Comparison of ENCODE assay signal across 25 mouse cellular contexts in the genomic region with DNA sequence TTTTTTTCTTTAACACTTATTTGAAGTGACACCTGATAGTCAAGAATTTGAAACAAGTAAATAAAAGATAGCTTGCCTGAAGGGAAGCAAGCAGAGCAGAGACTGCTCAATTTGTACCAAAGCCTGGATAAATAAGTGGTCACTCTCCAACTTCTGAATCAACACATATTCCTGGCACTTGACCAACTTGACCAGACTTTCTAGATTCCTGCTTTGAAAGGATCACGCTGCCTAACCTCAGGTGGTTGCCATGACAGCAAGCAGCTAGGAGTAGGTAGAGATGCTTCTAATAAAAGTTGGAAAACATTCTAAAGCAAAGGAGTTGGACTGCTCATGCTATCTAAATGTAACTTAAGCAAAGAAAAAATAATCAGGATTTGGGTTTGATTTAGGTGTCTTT.
A peak's percentile ranks its signal among the peaks of the same experiment; 100 is the strongest.
DNase-seq lines count a peak whose midpoint lies in the region; ATAC-seq and TF ChIP-seq lines count a peak whose summit lies in the region.
"Had no signal": no experiment of that assay in that cellular context is flagged by ENCODE, and none has a peak within 500 bp of the region (broad histone marks: within the 10 kb centered on the region; RNA-seq: fewer than 3 reads in every experiment).

No protein-coding gene starts in this region.

- no peaks in the 10 kb centered on the region for H3K4me1 ChIP-seq in kidney, postnatal 0 days (replicated peaks; ENCODE audit: insufficient read depth, low read length)
- H3K4me1 ChIP-seq in midbrain, postnatal 0 days (ENCODE audit: insufficient read depth, low read length): no peaks in the 10 kb centered on the region
- H3K4me1 ChIP-seq in midbrain, embryonic 16.5 days (ENCODE audit: control insufficient read depth, insufficient read depth, low read length): 0 out of 2 replicates have a peak, but pooled peaks cover 3% of the 10 kb centered on the region
- no peaks in the 10 kb centered on the region for H3K4me1 ChIP-seq in heart, adult 2 months (ENCODE audit: control insufficient read depth, insufficient read depth, low read length)
- H3K4me1 ChIP-seq: embryonic facial prominence, embryonic 13.5 days; heart, embryonic 10.5 days; hindbrain, embryonic 10.5 days; limb, embryonic 12.5 days; midbrain, embryonic 12.5 days had no signal

- H3K4me3 ChIP-seq in kidney, postnatal 0 days (replicated peaks; ENCODE audit: low read depth, low read length): no peak overlapping the region
- H3K4me3 ChIP-seq in midbrain, postnatal 0 days (ENCODE audit: low read depth, low read length): no peak overlapping the region
- H3K4me3 ChIP-seq in midbrain, embryonic 16.5 days (ENCODE audit: low read depth, low read length): no peak overlapping the region
- H3K4me3 ChIP-seq in heart, adult 2 months: no peak overlapping the region
- H3K4me3 ChIP-seq: embryonic facial prominence, embryonic 13.5 days; heart, embryonic 10.5 days; hindbrain, embryonic 10.5 days; left cerebral cortex, adult 2 months; limb, embryonic 12.5 days; midbrain, embryonic 12.5 days; myocyte had no signal

- WGBS in kidney, postnatal 0 days: 35% methylated on average over 1 of the region's 1 CpGs
- 29% methylated on average over 1 of the region's 1 CpGs for WGBS in midbrain, postnatal 0 days
- WGBS in midbrain, embryonic 16.5 days: 28% methylated on average over 1 of the region's 1 CpGs
- 26% methylated on average over 1 of the region's 1 CpGs for WGBS in heart, adult 2 months

- no peaks in the 10 kb centered on the region for H3K9me3 ChIP-seq in kidney, postnatal 0 days (replicated peaks; ENCODE audit: low read length)
- H3K9me3 ChIP-seq in midbrain, postnatal 0 days (ENCODE audit: low read length): 0 out of 2 replicates have a peak, but pooled peaks cover under 1% of the 10 kb centered on the region
- H3K9me3 ChIP-seq in midbrain, embryonic 16.5 days (replicated peaks; ENCODE audit: control insufficient read depth, low read length, poor library complexity, severe bottlenecking): peaks cover 1% of the 10 kb centered on the region; the same call in 1 of the 2 replicates
- H3K9me3 ChIP-seq: heart, embryonic 10.5 days had no signal

- no peaks in the 10 kb centered on the region for H3K36me3 ChIP-seq in kidney, postnatal 0 days (ENCODE audit: insufficient read depth, low read length)
- no peaks in the 10 kb centered on the region for H3K36me3 ChIP-seq in midbrain, postnatal 0 days (ENCODE audit: insufficient read depth, low read length)
- H3K36me3 ChIP-seq in midbrain, embryonic 16.5 days (ENCODE audit: control insufficient read depth, insufficient read depth, low read length): no peaks in the 10 kb centered on the region
- H3K36me3 ChIP-seq in heart, adult 2 months (ENCODE audit: control insufficient read depth, insufficient read depth, low read length): no peaks in the 10 kb centered on the region
- H3K36me3 ChIP-seq: embryonic facial prominence, embryonic 13.5 days; heart, embryonic 10.5 days; hindbrain, embryonic 10.5 days; limb, embryonic 12.5 days; midbrain, embryonic 12.5 days had no signal

- intact Hi-C loops in heart, adult 2 months (cut with DNase I): no loop called here

- ATAC-seq in kidney, postnatal 0 days (replicated peaks; ENCODE audit: low FRiP score, low read depth): no peak
- no peak for ATAC-seq in midbrain, postnatal 0 days (ENCODE audit: low FRiP score)
- no peak for ATAC-seq in midbrain, embryonic 16.5 days
- ATAC-seq: activated CD4-positive, CD25-positive, alpha-beta regulatory T cell, adult 4 months; CD4-positive, CD25-positive, alpha-beta regulatory T cell, adult 4 months; forebrain, postnatal 0 days had no signal

- no peak overlapping the region for H3K4me2 ChIP-seq in kidney, postnatal 0 days (ENCODE audit: low read length)
- H3K4me2 ChIP-seq in midbrain, postnatal 0 days (ENCODE audit: low read depth, low read length, poor library complexity, severe bottlenecking): no peak overlapping the region
- H3K4me2 ChIP-seq in midbrain, embryonic 16.5 days (ENCODE audit: low read length): no peak overlapping the region
- H3K4me2 ChIP-seq: embryonic facial prominence, embryonic 13.5 days; limb, embryonic 12.5 days; midbrain, embryonic 12.5 days had no signal

- no peaks in the 10 kb centered on the region for H3K79me2 ChIP-seq in heart, adult 2 months (replicated peaks; ENCODE audit: control insufficient read depth, insufficient read depth, low read length)

- no peak for TF ChIP-seq EP300 in heart, adult 2 months (IDR thresholded peaks at IDR 0.05; ENCODE audit: insufficient read depth, low read depth, low read length)

- no peak for TF ChIP-seq CTCF in kidney, postnatal 0 days (IDR thresholded peaks at IDR 0.05; ENCODE audit: low read depth)
- TF ChIP-seq CTCF in midbrain, postnatal 0 days (IDR thresholded peaks at IDR 0.05): no peak
- TF ChIP-seq CTCF in heart, adult 2 months (IDR thresholded peaks at IDR 0.05): no peak

- no peak for TF ChIP-seq POLR2A in heart, adult 2 months (IDR thresholded peaks at IDR 0.05; ENCODE audit: insufficient read depth, low read depth, low read length)

- H3K27me3 ChIP-seq in kidney, postnatal 0 days (ENCODE audit: insufficient read depth, low read length): no peaks in the 10 kb centered on the region
- no peaks in the 10 kb centered on the region for H3K27me3 ChIP-seq in midbrain, postnatal 0 days (ENCODE audit: insufficient read depth, low read length)
- H3K27me3 ChIP-seq in midbrain, embryonic 16.5 days (ENCODE audit: control insufficient read depth, insufficient read depth, low read depth, low read length): no peaks in the 10 kb centered on the region
- H3K27me3 ChIP-seq in heart, adult 2 months (ENCODE audit: control insufficient read depth, insufficient read depth, low read length): no peaks in the 10 kb centered on the region
- H3K27me3 ChIP-seq: embryonic facial prominence, embryonic 13.5 days; limb, embryonic 12.5 days; midbrain, embryonic 12.5 days had no signal

- DNase-seq in cerebellum, adult 18-20 months: peak; percentile 24 to 43
- DNase-seq in cerebellum, postnatal 4 days (ENCODE audit: low spot score in 2 of 2): no peak
- peak; percentile 5 for DNase-seq in kidney, postnatal 0 days (ENCODE audit: low spot score)
- DNase-seq in kidney, postnatal 10 days: no peak
- DNase-seq in midbrain, postnatal 0 days (ENCODE audit: low spot score): peak; percentile 22
- no peak for DNase-seq in heart, adult 2 months
- no peak for DNase-seq in adrenal gland, postnatal 10 days
- DNase-seq: adrenal gland, postnatal 14 days; forebrain, postnatal 0 days; gastrocnemius, postnatal 36 days; kidney, adult 2 months; kidney, postnatal 25 days; layer of hippocampus, adult 9-11 months; thymus, postnatal 25 days had no signal

- no peak overlapping the region for H3K27ac ChIP-seq in kidney, postnatal 0 days
- H3K27ac ChIP-seq in midbrain, postnatal 0 days (ENCODE audit: low read depth, low read length): no peak overlapping the region
- H3K27ac ChIP-seq in midbrain, embryonic 16.5 days (ENCODE audit: low read length): no peak overlapping the region
- no peak overlapping the region for H3K27ac ChIP-seq in heart, adult 2 months
- H3K27ac ChIP-seq: embryonic facial prominence, embryonic 13.5 days; heart, embryonic 10.5 days; hindbrain, embryonic 10.5 days; left cerebral cortex, adult 2 months; limb, embryonic 12.5 days; liver, embryonic 14.5 days; midbrain, embryonic 12.5 days had no signal

- H3K9ac ChIP-seq in kidney, postnatal 0 days (ENCODE audit: low read depth, low read length): no peak overlapping the region
- H3K9ac ChIP-seq in midbrain, postnatal 0 days (replicated peaks; ENCODE audit: low read length, poor library complexity, severe bottlenecking): no peak overlapping the region
- H3K9ac ChIP-seq in midbrain, embryonic 16.5 days (ENCODE audit: low read depth, low read length): no peak overlapping the region
- H3K9ac ChIP-seq in heart, adult 2 months (ENCODE audit: low read depth, low read length): no peak overlapping the region
- H3K9ac ChIP-seq: embryonic facial prominence, embryonic 13.5 days; forebrain, postnatal 0 days; limb, embryonic 12.5 days; liver, embryonic 14.5 days; midbrain, embryonic 12.5 days had no signal

Comparison
In these comparisons a context has a peak if more than half of its experiments do, and no peak if none do; other contexts are left out.
1. DNase-seq: peak in cerebellum, adult 18-20 months (2 of 2), kidney, postnatal 0 days (single experiment) and midbrain, postnatal 0 days (single experiment); none in cerebellum, postnatal 4 days (0 of 2), kidney, postnatal 10 days (single experiment), heart, adult 2 months (0 of 2) and adrenal gland, postnatal 10 days (single experiment).